Mouse (Mus musculus) olfactory bulb, adult 2 months (tissue): ENCODE measurements at regions not wholly inside any gene's neighbourhood (a gene's known extent, or its start where the extent isn't known, plus 50 kb on each side); places are given as distances from the start of the nearest gene placed in this dataset.

Experiments
- H3K27ac ChIP-seq: fragments of 200-500 bp; 2 replicates; pipeline ENCODE4 v1.5.1; 2012; ENCODE audit warnings: low read depth, low read length; ENCODE audit not compliant: insufficient read depth
- H3K4me1 ChIP-seq: fragments of 200-500 bp; 2 replicates; pipeline ENCODE4 v1.6.1; 2012; ENCODE audit warnings: low read length; ENCODE audit not compliant: control insufficient read depth, insufficient read depth
- H3K4me3 ChIP-seq: fragments of 200-500 bp; 2 replicates; pipeline ENCODE4 v1.5.1; 2012; ENCODE audit warnings: mild to moderate bottlenecking, low read depth, low read length, moderate library complexity; ENCODE audit not compliant: insufficient read depth
- CTCF ChIP-seq: fragments of 200-500 bp; IDR thresholded peaks from 2 replicates; pipeline ENCODE4 v1.5.1; 2012; ENCODE audit warnings: low read depth, mild to moderate bottlenecking, low read length, moderate library complexity; ENCODE audit not compliant: insufficient read depth
- POLR2A ChIP-seq: fragments of 200-500 bp; IDR thresholded peaks from 2 replicates; pipeline ENCODE4 v1.6.1; 2012; ENCODE audit warnings: mild to moderate bottlenecking, low read depth, low read length, moderate library complexity; ENCODE audit not compliant: insufficient read depth
- WGBS: fragments of 180-500 bp; shearing (Covaris S2); methylation state at CpG from one replicate; pipeline ENCODE4 v1.1.7; 2018; 5-methylcytosine and 5-hydroxymethylcytosine counted together

DNA sequence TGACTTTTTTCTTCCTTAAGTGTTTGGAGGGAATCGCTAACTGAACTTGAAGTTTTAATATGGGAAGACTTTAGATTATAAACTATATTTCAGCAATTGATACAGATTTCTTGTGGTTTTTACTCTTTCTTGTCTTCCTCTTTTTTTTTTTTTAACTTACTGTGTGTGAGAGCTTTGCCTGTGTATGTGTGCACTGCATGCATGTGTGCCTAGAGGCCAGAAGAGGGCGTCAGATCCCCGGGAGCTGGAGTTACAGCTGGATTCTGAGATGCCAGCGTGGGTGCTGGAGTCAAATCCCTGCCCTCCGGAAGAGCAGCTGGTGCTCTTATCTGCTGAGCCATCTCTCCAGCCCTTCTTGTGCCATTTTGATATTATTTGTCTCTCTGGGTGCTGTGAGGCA, 129.6 kb downstream of the Trim33 start:
- no peak overlapping the region for H3K27ac ChIP-seq
- WGBS: 88% methylated on average over 5 of the region's 5 CpGs
- H3K4me1 ChIP-seq: peaks cover 17% of the 10 kb centered on the region
- H3K4me3 ChIP-seq: no peak overlapping the region
- TF ChIP-seq CTCF (no peak), POLR2A (no peak)

DNA sequence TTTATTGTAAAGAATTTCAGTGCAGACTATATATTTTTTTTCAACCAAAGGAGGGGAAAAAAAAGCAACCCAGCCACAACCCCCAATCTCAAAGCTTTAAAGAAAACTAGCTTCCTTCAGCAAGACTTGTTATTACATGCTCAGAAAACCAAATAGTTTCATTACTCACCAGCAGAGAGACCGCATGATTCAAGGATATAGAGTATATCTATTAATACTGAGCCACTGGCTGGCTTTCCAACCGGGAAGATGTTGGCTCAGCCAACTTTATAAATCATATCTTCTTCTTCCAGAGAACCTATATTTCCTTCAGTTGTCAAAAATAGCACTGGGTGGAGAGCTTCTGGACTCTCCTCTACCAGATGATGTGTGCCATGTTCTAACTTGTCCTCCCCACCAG, 133.2 kb downstream of the Trim33 start:
- peak overlapping the region; percentile 90 for H3K27ac ChIP-seq
- TF ChIP-seq POLR2A (no peak), CTCF (no peak)
- WGBS: 31% methylated on average over 2 of the region's 2 CpGs

DNA sequence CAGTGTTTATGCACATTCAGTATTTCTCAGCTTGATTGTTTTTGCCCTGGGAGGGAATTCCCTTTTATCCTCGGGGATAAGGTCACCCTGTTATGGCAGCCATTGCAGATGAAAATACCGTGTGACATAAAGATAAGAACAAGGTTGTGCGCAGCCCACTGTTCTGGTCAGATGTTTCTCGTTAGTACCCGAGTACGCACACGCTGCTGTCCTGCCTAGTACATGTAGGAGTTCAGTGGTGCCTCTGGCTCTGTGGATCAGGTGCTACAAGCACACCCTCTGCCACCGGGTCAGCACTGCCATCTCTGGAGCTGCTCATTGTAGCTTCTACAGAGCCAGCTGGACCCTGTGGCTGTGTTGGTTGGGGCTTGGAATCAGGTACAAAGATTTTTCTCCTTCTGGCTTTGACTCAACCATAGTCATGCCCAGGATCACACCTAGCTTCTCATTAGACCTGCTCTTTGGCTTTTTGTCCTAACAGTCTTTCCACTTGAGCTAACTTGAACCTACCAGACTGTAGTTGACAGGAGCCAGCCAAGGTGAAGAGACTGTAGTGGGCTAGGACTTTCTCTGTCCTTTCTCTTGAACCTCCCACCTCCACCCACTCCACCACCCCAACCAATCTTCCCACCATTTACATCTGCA, 136.1 kb downstream of the Trim33 start:
- no peak overlapping the region for H3K27ac ChIP-seq
- TF ChIP-seq POLR2A (no peak), CTCF (no peak)
- H3K4me1 ChIP-seq: peaks cover 9% of the 10 kb centered on the region
- WGBS: 89% methylated on average over 8 of the region's 8 CpGs
- no peak overlapping the region for H3K4me3 ChIP-seq

More for the DNA sequence above, 133.2 kb downstream of the Trim33 start:
- Histone ChIP-seq H3K4me3 (no peak overlapping the region), H3K4me1 (peaks cover 9% of the 10 kb centered on the region)

DNA sequence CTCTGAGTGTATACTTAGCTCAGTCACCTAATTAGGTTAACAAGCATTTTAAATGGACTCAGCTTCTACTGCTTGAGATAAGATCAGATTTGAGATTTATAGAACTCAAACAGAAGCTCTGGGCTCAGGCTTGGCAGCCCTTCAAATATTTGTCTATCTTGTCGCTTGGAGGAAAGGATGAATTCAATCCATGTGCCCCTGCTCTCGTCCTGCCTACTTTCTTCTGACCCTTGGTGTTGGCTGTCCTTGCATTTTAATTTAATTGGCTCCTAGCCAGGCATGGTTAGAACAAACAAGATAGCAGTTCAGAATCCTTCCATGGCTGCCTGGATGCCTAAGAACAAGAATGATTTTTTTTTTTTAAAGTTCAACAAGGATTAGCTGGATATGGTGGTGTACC, 137.2 kb downstream of the Trim33 start:
- Histone ChIP-seq H3K27ac (no peak overlapping the region), H3K4me3 (no peak overlapping the region), H3K4me1 (peaks cover 3% of the 10 kb centered on the region)
- TF ChIP-seq CTCF (no peak), POLR2A (no peak)
- WGBS: 68% methylated on average over 2 of the region's 2 CpGs

DNA sequence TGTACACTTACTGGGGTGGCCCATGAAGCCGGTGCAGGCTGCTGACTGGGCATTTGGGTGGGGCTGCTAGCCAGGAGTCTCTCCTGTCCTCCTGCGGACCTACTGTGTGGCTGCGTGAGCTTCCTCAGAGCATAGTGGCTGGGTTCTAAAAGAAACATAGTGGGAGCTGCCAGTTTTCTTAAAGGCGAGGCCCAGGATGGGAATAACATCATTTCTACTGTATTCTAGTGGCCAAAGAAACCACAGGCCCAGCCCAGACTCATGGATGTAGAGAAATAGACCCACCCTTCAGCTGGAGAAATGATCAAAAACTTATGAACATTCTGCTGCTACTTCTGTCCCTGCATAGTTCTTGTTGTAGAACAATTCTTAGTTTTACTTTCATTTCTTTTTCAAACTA, 138.7 kb downstream of the Trim33 start:
- H3K27ac ChIP-seq: no peak overlapping the region
- no peak overlapping the region for H3K4me3 ChIP-seq
- 98% methylated on average over 4 of the region's 4 CpGs for WGBS
- peaks cover 2% of the 10 kb centered on the region; the same call in 1 of the 2 replicates for H3K4me1 ChIP-seq
- TF ChIP-seq POLR2A: no peak
- no peak for TF ChIP-seq CTCF

DNA sequence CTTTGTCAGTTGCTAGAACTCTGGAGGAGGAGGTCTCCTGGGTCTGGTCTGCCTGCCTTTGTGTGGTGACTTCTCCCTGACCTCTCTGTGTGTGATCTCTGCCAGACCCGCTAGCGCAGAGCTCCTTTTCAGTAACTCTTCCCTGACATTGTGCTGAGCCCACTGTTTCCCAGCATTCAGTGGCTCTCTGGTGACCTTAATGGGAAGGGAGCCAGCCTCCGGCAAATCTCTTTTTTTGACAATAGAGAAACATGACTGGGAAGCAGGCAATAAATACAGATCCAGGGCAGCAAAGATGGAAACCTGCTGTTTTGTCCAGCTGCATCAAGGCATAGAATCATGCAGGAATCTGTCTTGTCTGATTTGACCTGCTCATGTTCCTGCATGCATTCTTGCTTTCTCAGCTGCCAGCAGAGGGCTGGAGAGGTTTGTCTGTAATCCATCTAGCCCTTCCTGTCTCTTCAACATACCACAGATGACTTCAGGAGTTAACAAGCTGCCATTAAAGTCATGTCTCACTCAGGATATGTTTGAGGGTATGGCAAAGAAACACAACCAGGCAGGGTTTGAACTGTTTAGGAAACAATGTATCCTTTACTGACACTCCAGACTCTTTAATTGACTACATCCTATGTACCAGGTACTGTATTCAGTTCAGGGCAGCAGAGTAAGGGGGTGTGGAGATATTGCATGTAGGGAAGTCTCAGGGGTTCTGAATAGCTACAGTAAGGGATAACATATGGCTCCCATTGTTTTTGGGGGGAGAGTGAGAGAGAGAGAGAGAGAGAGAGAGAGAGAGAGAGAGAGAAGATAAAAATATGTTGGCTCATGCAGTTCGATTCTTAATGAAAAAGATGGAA, 140.9 kb downstream of the Trim33 start:
- no peak overlapping the region for H3K4me3 ChIP-seq
- 54% methylated on average over 4 of the region's 4 CpGs for WGBS
- H3K4me1 ChIP-seq: peaks cover 2% of the 10 kb centered on the region; the same call in 1 of the 2 replicates
- TF ChIP-seq POLR2A: no peak
- no peak overlapping the region for H3K27ac ChIP-seq

DNA sequence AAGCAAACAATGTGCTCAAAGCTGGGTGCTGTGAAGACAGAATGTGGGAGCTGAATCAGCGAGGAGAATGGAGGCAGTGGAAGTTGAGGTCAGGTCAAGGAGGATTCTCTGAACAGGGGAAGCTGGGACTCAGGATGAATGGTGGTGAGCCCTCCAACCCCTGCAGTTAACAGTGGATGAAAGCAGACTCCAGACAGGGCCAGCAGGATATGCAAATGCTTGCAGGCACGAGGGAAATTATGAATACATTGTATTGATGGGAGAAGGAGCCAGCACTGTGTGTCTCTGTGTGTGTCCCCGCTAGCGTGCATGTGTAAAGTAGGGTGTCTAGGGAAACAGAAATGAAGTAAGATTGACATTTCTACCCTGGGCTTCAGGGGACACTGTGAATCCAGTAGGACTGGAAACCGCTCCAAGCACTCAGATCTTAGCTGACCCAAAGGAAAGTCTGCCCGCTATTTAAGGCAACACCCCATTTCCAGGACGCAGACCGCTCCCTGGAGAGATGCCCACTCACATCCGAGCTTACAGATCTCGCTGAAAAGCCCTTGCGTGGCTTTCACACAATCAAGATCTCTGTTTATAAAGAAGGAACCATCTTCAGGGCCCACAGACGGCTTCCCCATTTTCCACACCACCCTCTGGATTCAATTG, 141.7 kb downstream of the Trim33 start:
- no peak for TF ChIP-seq POLR2A
- TF ChIP-seq CTCF: no peak
- H3K4me3 ChIP-seq: no peak overlapping the region
- peaks cover 3% of the 10 kb centered on the region; the same call in 1 of the 2 replicates for H3K4me1 ChIP-seq
- 63% methylated on average over 12 of the region's 12 CpGs for WGBS
- no peak overlapping the region for H3K27ac ChIP-seq

DNA sequence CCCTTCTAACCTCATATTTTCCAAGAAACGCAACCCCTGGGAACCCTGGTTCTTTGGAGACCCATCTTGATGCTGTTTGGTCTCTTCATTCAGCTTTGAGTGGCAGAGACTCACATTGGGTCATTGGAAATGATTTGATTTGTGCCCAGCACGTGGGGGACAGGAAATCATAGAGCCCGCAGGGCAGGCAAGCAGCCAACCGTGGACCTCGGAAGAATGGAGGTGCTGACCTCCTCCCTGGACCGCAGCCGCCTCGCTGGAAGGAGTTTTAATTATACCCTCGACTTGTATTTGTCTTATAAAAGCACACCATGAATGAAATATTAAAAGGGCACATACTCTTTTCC, 142.2 kb downstream of the Trim33 start:
- no peak overlapping the region for H3K4me3 ChIP-seq
- H3K27ac ChIP-seq: no peak overlapping the region
- TF ChIP-seq POLR2A (no peak), CTCF (no peak)
- 54% methylated on average over 9 of the region's 9 CpGs for WGBS
- H3K4me1 ChIP-seq: peaks cover 6% of the 10 kb centered on the region; the same call in 1 of the 2 replicates

DNA sequence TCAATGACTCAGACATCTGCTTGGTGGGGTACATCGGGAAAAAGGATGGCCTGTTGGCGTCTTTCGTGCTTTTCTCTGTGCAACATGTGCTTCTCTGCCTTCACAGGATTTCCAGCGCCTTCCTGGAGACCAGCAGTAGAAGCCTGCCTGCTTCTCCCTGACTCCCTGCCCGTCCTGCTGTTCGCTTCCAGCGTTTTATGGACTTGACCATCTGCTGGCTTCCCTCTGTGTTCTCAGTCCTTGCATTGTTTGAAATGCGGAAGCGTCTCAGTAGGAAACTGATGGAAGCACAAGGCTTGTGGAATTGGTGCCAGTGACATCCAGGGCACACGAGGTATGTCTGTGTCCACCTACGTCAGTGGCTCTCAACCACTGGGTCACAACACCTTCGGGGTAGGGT, 143.7 kb downstream of the Trim33 start:
- Histone ChIP-seq H3K4me1 (peaks cover 6% of the 10 kb centered on the region; the same call in 1 of the 2 replicates), H3K27ac (no peak overlapping the region), H3K4me3 (no peak overlapping the region)
- whole genome bisulfite sequencing: 93% methylated on average over 12 of the region's 12 CpGs
- TF ChIP-seq POLR2A (no peak), CTCF (no peak)
